Mouse (Mus musculus): ENCODE results near the gene Uvrag. TPM values are rescaled to one million over a fixed set of nuclear protein-coding genes. Genes with fewer than 3 reads are reported as not detected.

Gene Uvrag
- polyA plus RNA-seq, 1 experiment from 2014 or later = 18.3 TPM

DNA sequence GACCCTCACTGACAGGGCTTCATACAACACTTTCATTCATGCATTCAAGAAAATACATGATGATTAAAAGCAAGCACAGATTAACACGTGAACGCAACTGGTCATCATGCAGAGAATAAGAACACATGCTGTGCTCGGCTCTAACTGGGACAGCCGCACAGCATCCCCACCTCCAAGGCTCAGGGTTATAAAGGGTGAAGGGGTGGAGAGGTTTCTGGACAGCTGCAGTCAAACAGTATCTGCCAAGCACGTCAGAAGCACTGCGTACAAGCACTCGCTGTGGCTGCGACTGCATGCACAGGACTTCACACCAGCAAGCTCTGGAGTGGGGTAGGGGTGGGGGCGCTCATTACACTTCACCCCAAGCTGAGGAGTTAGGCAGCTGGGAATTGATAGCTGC, 40.9 kb downstream of the Uvrag start:
- H3K4me2 ChIP-seq (ENCODE audit: low read length) = no peak overlapping the region
- H3K4me3 ChIP-seq (replicated peaks; ENCODE audit: low read length) = no peak overlapping the region
- no peaks in the 10 kb centered on the region for H3K27me3 ChIP-seq (replicated peaks; ENCODE audit: control insufficient read depth, insufficient read depth, low read length)
- H3K9me3 ChIP-seq (ENCODE audit: control insufficient read depth, low read length) = no peaks in the 10 kb centered on the region
- no peaks in the 10 kb centered on the region for H3K4me1 ChIP-seq (replicated peaks; ENCODE audit: control insufficient read depth, insufficient read depth, low read length)
- H3K36me3 ChIP-seq (ENCODE audit: control insufficient read depth, insufficient read depth) = no peaks in the 10 kb centered on the region
- WGBS = 71% methylated on average over 9 of the region's 9 CpGs
- H3K9ac ChIP-seq (replicated peaks; ENCODE audit: low read depth, low read length) = no peak overlapping the region
- H3K27ac ChIP-seq (ENCODE audit: low read length) = no peak overlapping the region
- no peak for ATAC-seq

DNA sequence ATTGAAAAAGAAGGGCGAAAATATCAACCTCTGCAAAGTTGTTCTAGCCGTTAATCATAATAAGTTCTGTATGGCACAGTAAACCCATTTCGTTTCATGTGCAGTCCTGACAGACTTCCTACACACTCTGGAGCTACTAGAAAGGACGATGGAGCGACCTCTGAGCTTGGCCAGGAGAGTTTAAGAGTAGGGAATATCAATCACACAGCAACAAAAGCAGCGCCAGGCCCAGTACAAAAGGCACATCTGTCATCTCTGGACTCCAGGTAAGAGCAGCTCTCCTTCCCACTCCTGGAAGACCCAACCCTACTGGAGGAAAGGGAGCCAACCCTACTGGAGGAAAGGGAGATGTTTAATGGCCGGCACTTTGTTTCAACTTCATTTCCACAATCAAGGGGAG, 43.2 kb downstream of the Uvrag start:
- Histone ChIP-seq H3K9me3 (ENCODE audit: control insufficient read depth, low read length) (no peaks in the 10 kb centered on the region), H3K36me3 (ENCODE audit: control insufficient read depth, insufficient read depth) (no peaks in the 10 kb centered on the region), H3K9ac (replicated peaks; ENCODE audit: low read depth, low read length) (no peak overlapping the region), H3K27ac (ENCODE audit: low read length) (no peak overlapping the region), H3K27me3 (replicated peaks; ENCODE audit: control insufficient read depth, insufficient read depth, low read length) (no peaks in the 10 kb centered on the region), H3K4me1 (replicated peaks; ENCODE audit: control insufficient read depth, insufficient read depth, low read length) (no peaks in the 10 kb centered on the region), H3K4me2 (ENCODE audit: low read length) (no peak overlapping the region), H3K4me3 (replicated peaks; ENCODE audit: low read length) (no peak overlapping the region)
- ATAC-seq = no peak
- 88% methylated on average over 7 of the region's 7 CpGs for WGBS

DNA sequence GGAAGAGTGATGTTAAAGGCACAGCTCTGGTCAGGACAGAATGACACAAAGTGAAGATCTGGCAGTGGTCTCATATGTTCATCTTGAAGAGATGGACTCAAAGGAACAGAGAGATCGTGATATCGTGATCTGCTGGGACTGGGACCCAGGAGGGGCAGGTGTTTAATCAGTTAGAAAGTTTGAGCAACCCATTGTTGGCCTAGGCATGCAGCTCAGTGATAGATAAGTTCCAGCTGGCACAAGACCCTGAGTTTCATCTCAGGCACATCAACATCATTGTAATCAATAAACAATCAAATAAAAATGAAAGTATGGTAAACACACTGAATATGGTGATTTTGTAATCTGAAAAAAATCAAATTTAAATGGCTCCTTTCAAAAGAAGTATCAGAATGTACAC, 43.8 kb downstream of the Uvrag start:
- ATAC-seq = no peak
- WGBS = 97% methylated on average over 2 of the region's 2 CpGs

GRCm38 (mm10) chr7:99095191-99095590, 45.8 kb downstream of the Uvrag start:
- no peaks in the 10 kb centered on the region for H3K9me3 ChIP-seq (ENCODE audit: control insufficient read depth, low read length)
- H3K27ac ChIP-seq (ENCODE audit: low read length) = no peak overlapping the region
- H3K4me2 ChIP-seq (ENCODE audit: low read length) = no peak overlapping the region
- WGBS = 73% methylated on average over 3 of the region's 4 CpGs
- H3K36me3 ChIP-seq (ENCODE audit: control insufficient read depth, insufficient read depth) = no peaks in the 10 kb centered on the region
- H3K4me3 ChIP-seq (replicated peaks; ENCODE audit: low read length) = no peak overlapping the region
- no peak for ATAC-seq
- H3K9ac ChIP-seq (replicated peaks; ENCODE audit: low read depth, low read length) = no peak overlapping the region
- no peaks in the 10 kb centered on the region for H3K4me1 ChIP-seq (replicated peaks; ENCODE audit: control insufficient read depth, insufficient read depth, low read length)
- no peaks in the 10 kb centered on the region for H3K27me3 ChIP-seq (replicated peaks; ENCODE audit: control insufficient read depth, insufficient read depth, low read length)

More for the DNA sequence above, 43.8 kb downstream of the Uvrag start:
- Histone ChIP-seq H3K27me3 (replicated peaks; ENCODE audit: control insufficient read depth, insufficient read depth, low read length) (no peaks in the 10 kb centered on the region), H3K27ac (ENCODE audit: low read length) (no peak overlapping the region), H3K9ac (replicated peaks; ENCODE audit: low read depth, low read length) (no peak overlapping the region), H3K4me2 (ENCODE audit: low read length) (no peak overlapping the region), H3K36me3 (ENCODE audit: control insufficient read depth, insufficient read depth) (no peaks in the 10 kb centered on the region), H3K4me1 (replicated peaks; ENCODE audit: control insufficient read depth, insufficient read depth, low read length) (no peaks in the 10 kb centered on the region), H3K9me3 (ENCODE audit: control insufficient read depth, low read length) (no peaks in the 10 kb centered on the region), H3K4me3 (replicated peaks; ENCODE audit: low read length) (no peak overlapping the region)

DNA sequence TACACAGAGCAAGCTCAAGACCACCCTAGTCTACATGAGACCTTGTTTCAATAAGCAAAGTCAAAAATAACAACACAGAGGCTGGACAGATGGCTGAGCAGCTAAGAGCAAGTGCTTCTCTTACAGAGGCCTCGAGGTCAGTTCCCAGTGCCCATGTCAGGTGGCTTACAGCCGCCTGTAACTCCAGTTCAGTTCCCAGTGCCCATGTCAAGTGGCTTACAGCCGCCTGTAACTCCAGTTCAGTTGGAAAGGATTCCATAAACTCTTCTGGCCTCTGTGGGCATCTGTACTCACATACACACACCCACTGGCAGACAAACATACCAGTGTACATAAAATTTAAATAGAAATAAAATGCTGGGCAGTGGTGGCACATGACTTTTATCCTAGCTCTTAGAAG, 46.6 kb downstream of the Uvrag start:
- H3K27ac ChIP-seq (ENCODE audit: low read length) = no peak overlapping the region
- no peaks in the 10 kb centered on the region for H3K27me3 ChIP-seq (replicated peaks; ENCODE audit: control insufficient read depth, insufficient read depth, low read length)
- no peak for ATAC-seq
- H3K4me3 ChIP-seq (replicated peaks; ENCODE audit: low read length) = no peak overlapping the region
- H3K36me3 ChIP-seq (ENCODE audit: control insufficient read depth, insufficient read depth) = no peaks in the 10 kb centered on the region
- no peak overlapping the region for H3K9ac ChIP-seq (replicated peaks; ENCODE audit: low read depth, low read length)
- WGBS = 84% methylated on average over 3 of the region's 3 CpGs
- no peak overlapping the region for H3K4me2 ChIP-seq (ENCODE audit: low read length)
- no peaks in the 10 kb centered on the region for H3K9me3 ChIP-seq (ENCODE audit: control insufficient read depth, low read length)
- H3K4me1 ChIP-seq (replicated peaks; ENCODE audit: control insufficient read depth, insufficient read depth, low read length) = no peaks in the 10 kb centered on the region

- H3K27me3 ChIP-seq (replicated peaks; ENCODE audit: control insufficient read depth, insufficient read depth, low read length) = no peaks in the 10 kb centered on the region
- no peak overlapping the region for H3K4me3 ChIP-seq (replicated peaks; ENCODE audit: low read length)
- no peaks in the 10 kb centered on the region for H3K9me3 ChIP-seq (ENCODE audit: control insufficient read depth, low read length)
- no peak overlapping the region for H3K4me2 ChIP-seq (ENCODE audit: low read length)
- no peak overlapping the region for H3K9ac ChIP-seq (replicated peaks; ENCODE audit: low read depth, low read length)
- H3K27ac ChIP-seq (ENCODE audit: low read length) = no peak overlapping the region
- H3K36me3 ChIP-seq (ENCODE audit: control insufficient read depth, insufficient read depth) = no peaks in the 10 kb centered on the region
- no peak for ATAC-seq
- 87% methylated on average over 17 of the region's 17 CpGs for WGBS
- no peaks in the 10 kb centered on the region for H3K4me1 ChIP-seq (replicated peaks; ENCODE audit: control insufficient read depth, insufficient read depth, low read length)
These were observed 48.9 kb downstream of the Uvrag start for GRCm38 (mm10) chr7:99091915-99092645.

DNA sequence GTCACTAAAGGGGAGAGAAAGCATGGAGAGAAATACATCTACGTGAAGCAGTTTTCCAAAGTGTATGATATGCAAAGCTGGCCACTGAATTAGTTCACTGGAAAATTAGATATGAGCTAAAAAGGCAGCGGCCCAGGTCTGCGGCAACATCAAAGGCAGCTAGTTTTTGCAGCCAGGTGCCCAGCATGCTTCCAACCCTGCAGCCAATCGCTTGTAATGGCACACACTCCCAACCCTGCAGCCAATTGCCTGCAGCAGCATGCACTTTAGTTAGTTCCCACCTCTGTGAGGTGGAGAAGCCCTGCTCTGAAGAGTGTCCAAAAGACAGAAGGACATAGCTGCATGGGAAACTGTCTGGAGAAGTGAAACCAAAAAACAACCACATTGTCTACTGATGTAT, 51.2 kb downstream of the Uvrag start:
- no peak for ATAC-seq
- no peaks in the 10 kb centered on the region for H3K4me1 ChIP-seq (replicated peaks; ENCODE audit: control insufficient read depth, insufficient read depth, low read length)
- no peak overlapping the region for H3K9ac ChIP-seq (replicated peaks; ENCODE audit: low read depth, low read length)
- no peaks in the 10 kb centered on the region for H3K27me3 ChIP-seq (replicated peaks; ENCODE audit: control insufficient read depth, insufficient read depth, low read length)
- no peaks in the 10 kb centered on the region for H3K36me3 ChIP-seq (ENCODE audit: control insufficient read depth, insufficient read depth)
- H3K27ac ChIP-seq (ENCODE audit: low read length) = no peak overlapping the region
- H3K4me2 ChIP-seq (ENCODE audit: low read length) = no peak overlapping the region
- H3K4me3 ChIP-seq (replicated peaks; ENCODE audit: low read length) = no peak overlapping the region
- 84% methylated on average over 4 of the region's 4 CpGs for WGBS
- no peaks in the 10 kb centered on the region for H3K9me3 ChIP-seq (ENCODE audit: control insufficient read depth, low read length)

- Histone ChIP-seq H3K9ac (replicated peaks; ENCODE audit: low read depth, low read length) (no peak overlapping the region), H3K4me1 (replicated peaks; ENCODE audit: control insufficient read depth, insufficient read depth, low read length) (no peaks in the 10 kb centered on the region), H3K4me2 (ENCODE audit: low read length) (no peak overlapping the region), H3K4me3 (replicated peaks; ENCODE audit: low read length) (no peak overlapping the region), H3K36me3 (ENCODE audit: control insufficient read depth, insufficient read depth) (no peaks in the 10 kb centered on the region), H3K9me3 (ENCODE audit: control insufficient read depth, low read length) (no peaks in the 10 kb centered on the region), H3K27ac (ENCODE audit: low read length) (no peak overlapping the region), H3K27me3 (replicated peaks; ENCODE audit: control insufficient read depth, insufficient read depth, low read length) (no peaks in the 10 kb centered on the region)
- 90% methylated on average over 10 of the region's 10 CpGs for WGBS
- ATAC-seq = no peak
These were observed 52.2 kb downstream of the Uvrag start for GRCm38 (mm10) chr7:99088576-99089346.

DNA sequence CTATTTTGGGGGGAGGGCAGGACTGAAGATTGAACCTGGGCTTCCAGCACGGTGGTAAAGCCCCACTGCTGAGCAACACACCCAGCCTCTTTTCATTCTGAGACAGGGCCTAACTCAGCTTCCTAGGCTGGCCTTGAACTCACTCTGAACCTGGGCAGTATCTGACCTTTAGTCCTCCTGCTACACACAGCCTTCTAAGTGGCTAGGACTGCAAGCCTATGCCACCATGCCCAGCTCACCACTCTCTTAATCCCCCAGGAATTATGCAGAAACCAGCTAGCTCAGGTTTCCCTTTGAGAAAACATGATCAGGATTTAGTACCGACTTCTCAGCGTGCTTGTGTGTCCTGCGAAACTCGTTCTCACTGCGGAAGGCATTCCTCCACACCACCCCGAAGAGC, 53.4 kb downstream of the Uvrag start:
- Histone ChIP-seq H3K9me3 (ENCODE audit: control insufficient read depth, low read length) (no peaks in the 10 kb centered on the region), H3K9ac (replicated peaks; ENCODE audit: low read depth, low read length) (no peak overlapping the region), H3K4me1 (replicated peaks; ENCODE audit: control insufficient read depth, insufficient read depth, low read length) (no peaks in the 10 kb centered on the region), H3K4me3 (replicated peaks; ENCODE audit: low read length) (no peak overlapping the region), H3K27me3 (replicated peaks; ENCODE audit: control insufficient read depth, insufficient read depth, low read length) (no peaks in the 10 kb centered on the region), H3K36me3 (ENCODE audit: control insufficient read depth, insufficient read depth) (no peaks in the 10 kb centered on the region), H3K27ac (ENCODE audit: low read length) (no peak overlapping the region), H3K4me2 (ENCODE audit: low read length) (no peak overlapping the region)
- no peak for ATAC-seq
- 73% methylated on average over 7 of the region's 7 CpGs for WGBS

All from forebrain, embryonic 16.5 days (tissue).